Mouse (Mus musculus): ENCODE measurements at regions not wholly inside any gene's neighbourhood (a gene's known extent, or its start where the extent isn't known, plus 50 kb on each side); places are given as distances from the start of the nearest gene placed in this dataset.

GRCm38 (mm10) chr14:76701911-76702708 is 145.4 kb upstream of the Serp2 start:
- Histone ChIP-seq H3K9me3 (replicated peaks) (no peaks in the 10 kb centered on the region), H3K27me3 (no peaks in the 10 kb centered on the region), H3K36me3 (replicated peaks) (no peaks in the 10 kb centered on the region), H3K4me3 (replicated peaks) (no peak overlapping the region), H3K4me2 (no peak overlapping the region), H3K9ac (no peak overlapping the region), H3K27ac (replicated peaks) (no peak overlapping the region), H3K4me1 (replicated peaks) (peaks cover 32% of the 10 kb centered on the region)
- ATAC-seq (ENCODE audit: insufficient read depth): no peak
- WGBS (ENCODE audit: insufficient replicate concordance): 18% methylated on average over 14 of the region's 14 CpGs

- Histone ChIP-seq H3K9ac (no peak overlapping the region), H3K36me3 (replicated peaks) (no peaks in the 10 kb centered on the region), H3K4me3 (replicated peaks) (no peak overlapping the region), H3K27me3 (no peaks in the 10 kb centered on the region), H3K9me3 (replicated peaks) (no peaks in the 10 kb centered on the region), H3K4me1 (replicated peaks) (peaks cover 40% of the 10 kb centered on the region), H3K4me2 (no peak overlapping the region), H3K27ac (replicated peaks) (no peak overlapping the region)
- ATAC-seq (ENCODE audit: insufficient read depth): no peak
- 41% methylated on average over 1 of the region's 1 CpGs for WGBS (ENCODE audit: insufficient replicate concordance)
Measured at GRCm38 (mm10) chr14:76701304-76701703, 144.6 kb upstream of the Serp2 start.

GRCm38 (mm10) chr14:76700796-76701195 is 144.1 kb upstream of the Serp2 start:
- no peaks in the 10 kb centered on the region for H3K9me3 ChIP-seq (replicated peaks)
- no peaks in the 10 kb centered on the region for H3K27me3 ChIP-seq
- H3K36me3 ChIP-seq (replicated peaks): no peaks in the 10 kb centered on the region
- peaks cover 45% of the 10 kb centered on the region for H3K4me1 ChIP-seq (replicated peaks)
- no peak overlapping the region for H3K27ac ChIP-seq (replicated peaks)
- WGBS (ENCODE audit: insufficient replicate concordance): 14% methylated on average over 3 of the region's 3 CpGs
- ATAC-seq (ENCODE audit: insufficient read depth): no peak
- H3K9ac ChIP-seq: no peak overlapping the region
- H3K4me2 ChIP-seq: no peak overlapping the region
- no peak overlapping the region for H3K4me3 ChIP-seq (replicated peaks)

GRCm38 (mm10) chr14:76700190-76700589 is 143.5 kb upstream of the Serp2 start:
- Histone ChIP-seq H3K4me1 (replicated peaks) (peaks cover 51% of the 10 kb centered on the region), H3K4me2 (no peak overlapping the region), H3K9ac (no peak overlapping the region), H3K36me3 (replicated peaks) (no peaks in the 10 kb centered on the region), H3K27me3 (no peaks in the 10 kb centered on the region), H3K27ac (replicated peaks) (no peak overlapping the region), H3K9me3 (replicated peaks) (no peaks in the 10 kb centered on the region), H3K4me3 (replicated peaks) (no peak overlapping the region)
- 48% methylated on average over 4 of the region's 4 CpGs for WGBS (ENCODE audit: insufficient replicate concordance)
- ATAC-seq (ENCODE audit: insufficient read depth): no peak

GRCm38 (mm10) chr14:76698718-76699402 is 142.2 kb upstream of the Serp2 start:
- Histone ChIP-seq H3K4me3 (replicated peaks) (no peak overlapping the region), H3K9me3 (replicated peaks) (no peaks in the 10 kb centered on the region), H3K27me3 (no peaks in the 10 kb centered on the region), H3K27ac (replicated peaks) (no peak overlapping the region), H3K36me3 (replicated peaks) (no peaks in the 10 kb centered on the region), H3K4me1 (replicated peaks) (peaks cover 61% of the 10 kb centered on the region), H3K4me2 (no peak overlapping the region), H3K9ac (no peak overlapping the region)
- 59% methylated on average over 4 of the region's 4 CpGs for WGBS (ENCODE audit: insufficient replicate concordance)
- ATAC-seq (ENCODE audit: insufficient read depth): 0 out of 2 replicates have a peak, but pooled peaks have one; percentile 35

- no peaks in the 10 kb centered on the region for H3K27me3 ChIP-seq
- peaks cover 51% of the 10 kb centered on the region for H3K4me1 ChIP-seq (replicated peaks)
- H3K4me3 ChIP-seq (replicated peaks): no peak overlapping the region
- H3K9ac ChIP-seq: no peak overlapping the region
- H3K36me3 ChIP-seq (replicated peaks): no peaks in the 10 kb centered on the region
- H3K4me2 ChIP-seq: no peak overlapping the region
- WGBS (ENCODE audit: insufficient replicate concordance): 39% methylated on average over 4 of the region's 4 CpGs
- no peak for ATAC-seq (ENCODE audit: insufficient read depth)
- H3K9me3 ChIP-seq (replicated peaks): no peaks in the 10 kb centered on the region
- no peak overlapping the region for H3K27ac ChIP-seq (replicated peaks)
Measured at GRCm38 (mm10) chr14:76696729-76697128, 140.0 kb upstream of the Serp2 start.

- Histone ChIP-seq H3K27ac (replicated peaks) (no peak overlapping the region), H3K4me1 (replicated peaks) (peaks cover 50% of the 10 kb centered on the region), H3K9me3 (replicated peaks) (no peaks in the 10 kb centered on the region), H3K27me3 (no peaks in the 10 kb centered on the region), H3K9ac (no peak overlapping the region), H3K36me3 (replicated peaks) (no peaks in the 10 kb centered on the region), H3K4me2 (peak overlapping the region; percentile 55), H3K4me3 (replicated peaks) (0 out of 2 replicates have a peak overlapping the region, but pooled peaks have one; percentile 10)
- 11% methylated on average over 18 of the region's 18 CpGs for WGBS (ENCODE audit: insufficient replicate concordance)
- ATAC-seq (ENCODE audit: insufficient read depth): no peak
Measured at GRCm38 (mm10) chr14:76695691-76696355, 139.1 kb upstream of the Serp2 start.

GRCm38 (mm10) chr14:76694894-76695293 is 138.2 kb upstream of the Serp2 start:
- no peak overlapping the region for H3K27ac ChIP-seq (replicated peaks)
- H3K9me3 ChIP-seq (replicated peaks): no peaks in the 10 kb centered on the region
- whole genome bisulfite sequencing (ENCODE audit: insufficient replicate concordance): 36% methylated on average over 8 of the region's 8 CpGs
- H3K4me2 ChIP-seq: peak overlapping the region; percentile 55; the same call in 1 of the 2 replicates
- no peaks in the 10 kb centered on the region for H3K36me3 ChIP-seq (replicated peaks)
- no peak overlapping the region for H3K9ac ChIP-seq
- peaks cover 46% of the 10 kb centered on the region for H3K4me1 ChIP-seq (replicated peaks)
- H3K27me3 ChIP-seq: no peaks in the 10 kb centered on the region
- no peak overlapping the region for H3K4me3 ChIP-seq (replicated peaks)
- no peak for ATAC-seq (ENCODE audit: insufficient read depth)

GRCm38 (mm10) chr14:76693351-76694317 is 136.9 kb upstream of the Serp2 start:
- Histone ChIP-seq H3K4me2 (no peak overlapping the region), H3K36me3 (replicated peaks) (no peaks in the 10 kb centered on the region), H3K9me3 (replicated peaks) (no peaks in the 10 kb centered on the region), H3K9ac (no peak overlapping the region), H3K27me3 (no peaks in the 10 kb centered on the region), H3K4me1 (replicated peaks) (peaks cover 38% of the 10 kb centered on the region), H3K27ac (replicated peaks) (no peak overlapping the region), H3K4me3 (replicated peaks) (no peak overlapping the region)
- peak; percentile 38; the same call in 1 of the 2 replicates for ATAC-seq (ENCODE audit: insufficient read depth)
- 14% methylated on average over 15 of the region's 15 CpGs for WGBS (ENCODE audit: insufficient replicate concordance)

GRCm38 (mm10) chr14:76687971-76688407 is 131.3 kb upstream of the Serp2 start:
- Histone ChIP-seq H3K9ac (no peak overlapping the region), H3K36me3 (replicated peaks) (no peaks in the 10 kb centered on the region), H3K4me3 (replicated peaks) (no peak overlapping the region), H3K4me2 (no peak overlapping the region), H3K27ac (replicated peaks) (no peak overlapping the region), H3K4me1 (replicated peaks) (0 out of 2 replicates have a peak, but pooled peaks cover 4% of the 10 kb centered on the region), H3K27me3 (no peaks in the 10 kb centered on the region), H3K9me3 (replicated peaks) (no peaks in the 10 kb centered on the region)
- 10% methylated on average over 10 of the region's 10 CpGs for WGBS (ENCODE audit: insufficient replicate concordance)
- ATAC-seq (ENCODE audit: insufficient read depth): no peak

Data from liver, embryonic 15.5 days (tissue).